Mouse (Mus musculus): ENCODE results near the gene Spindoc. TPM values are rescaled to one million over a fixed set of nuclear protein-coding genes. Genes with fewer than 3 reads are reported as not detected.
A peak's percentile ranks its signal among the peaks of the same experiment; 100 is the strongest.

Spindoc gene
- total and polyA plus RNA-seq, 3 experiments, result 13.0 to 54.1 TPM; not detected in 1

DNA sequence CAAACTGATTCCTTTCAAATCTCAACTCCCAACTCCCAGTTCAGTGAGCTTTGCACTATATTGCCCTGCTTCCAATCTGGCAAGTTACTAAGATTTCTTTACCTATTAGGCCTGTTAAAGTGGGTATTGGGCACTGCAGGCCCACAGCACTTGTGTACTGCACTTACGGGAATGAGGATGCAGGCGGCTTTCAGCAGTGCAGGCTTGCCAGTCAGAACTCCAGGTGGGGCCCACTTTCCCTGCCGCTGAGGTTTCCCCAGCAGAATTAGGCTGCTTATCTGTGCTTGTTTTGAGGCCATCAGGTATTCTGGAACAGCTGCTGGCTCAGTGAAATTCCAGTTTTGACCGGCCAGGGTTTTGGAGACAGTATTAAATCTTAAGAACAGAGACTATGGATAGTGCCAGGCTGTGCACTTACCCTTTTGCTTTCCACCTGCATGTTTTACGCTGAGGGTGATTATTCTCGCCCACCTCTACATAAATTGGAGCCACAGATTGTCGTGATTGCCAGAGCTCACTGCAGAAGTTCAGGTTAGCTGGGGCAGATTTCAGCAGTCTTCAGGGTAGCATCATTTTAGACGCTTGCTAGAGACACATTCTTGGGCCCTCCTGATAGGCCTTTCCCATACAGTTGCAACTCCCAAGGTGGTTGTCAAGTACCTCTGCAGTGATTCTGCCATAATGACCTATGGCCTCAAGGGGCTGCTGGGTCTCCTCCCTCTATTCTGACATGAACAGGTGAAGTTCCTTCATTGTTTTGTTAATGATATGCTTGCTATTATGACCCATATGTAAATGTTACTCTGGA, 42.0 kb upstream of the Spindoc start:
- peaks cover 7 to 9% of the 10 kb centered on the region in 2 experiments for H3K36me3 ChIP-seq (ENCODE audit: control insufficient read depth in 1 of 2, insufficient read depth in 2 of 2, low read length in 2 of 2)

DNA sequence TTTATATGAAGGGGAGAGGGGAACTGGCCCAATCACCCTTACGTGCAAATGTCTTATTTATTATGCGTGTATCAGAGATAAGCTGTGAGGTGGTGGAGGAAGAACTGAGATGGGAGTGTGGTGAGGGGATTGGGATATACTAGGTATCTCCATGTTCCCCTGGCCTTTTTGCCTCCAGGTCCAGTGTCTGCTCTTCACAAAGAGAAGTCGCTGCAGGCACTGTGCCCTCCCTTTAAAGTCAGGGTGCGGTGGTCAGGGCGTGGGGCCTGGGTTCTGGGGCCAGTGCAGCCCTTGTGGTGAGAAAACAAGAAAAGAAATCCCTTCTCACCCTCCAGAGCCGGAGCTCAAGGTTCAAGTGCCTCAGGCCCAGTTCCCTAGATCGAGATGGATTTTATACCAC, 41.3 kb upstream of the Spindoc start:
- peaks cover 8% of the 10 kb centered on the region for H3K79me2 ChIP-seq (ENCODE audit: control insufficient read depth, insufficient read depth, low read length, poor library complexity)
- H3K9me3 ChIP-seq (replicated peaks; ENCODE audit: insufficient read depth, low read length), result no peaks in the 10 kb centered on the region
- TF ChIP-seq RAD21 (IDR thresholded peaks at IDR 0.05; ENCODE audit: low read depth, low read length), result no peak
- TF ChIP-seq ZMIZ1 (IDR thresholded peaks at IDR 0.05; ENCODE audit: low read depth, low read length), result no peak
- no peak overlapping the region for H3K27ac ChIP-seq (ENCODE audit: control insufficient read depth, low read depth, low read length)
- no peak overlapping the region for H3K4me3 ChIP-seq (ENCODE audit: control insufficient read depth in 1 of 2, insufficient read depth in 1 of 2, low read depth in 2 of 2, low read length in 2 of 2)
- H3K9ac ChIP-seq (ENCODE audit: control insufficient read depth, low read depth, low read length, poor library complexity, severe bottlenecking), result no peak overlapping the region
- no peak for DNase-seq (ENCODE audit: low read depth, low spot score)
- peaks cover 5 to 14% of the 10 kb centered on the region in 2 experiments for H3K36me3 ChIP-seq (ENCODE audit: control insufficient read depth in 1 of 2, insufficient read depth in 2 of 2, low read length in 2 of 2)
- H3K27me3 ChIP-seq (ENCODE audit: control insufficient read depth in 1 of 2, insufficient read depth in 2 of 2, low read length in 2 of 2), result no peaks in the 10 kb centered on the region
- peaks cover 0 to 15% of the 10 kb centered on the region in 2 experiments; a peak in 3 of 4 replicates for H3K4me1 ChIP-seq (ENCODE audit: control insufficient read depth in 1 of 2, insufficient read depth in 2 of 2, low read length in 2 of 2)

More for the DNA sequence above, 42.0 kb upstream of the Spindoc start:
- DNase-seq (ENCODE audit: low read depth, low spot score), result no peak
- peaks cover 0 to 9% of the 10 kb centered on the region in 2 experiments; a peak in 3 of 4 replicates for H3K4me1 ChIP-seq (ENCODE audit: control insufficient read depth in 1 of 2, insufficient read depth in 2 of 2, low read length in 2 of 2)
- no peak overlapping the region for H3K9ac ChIP-seq (ENCODE audit: control insufficient read depth, low read depth, low read length, poor library complexity, severe bottlenecking)
- no peaks in the 10 kb centered on the region for H3K9me3 ChIP-seq (replicated peaks; ENCODE audit: insufficient read depth, low read length)
- H3K79me2 ChIP-seq (ENCODE audit: control insufficient read depth, insufficient read depth, low read length, poor library complexity), result peaks cover 3% of the 10 kb centered on the region; the same call in 1 of the 2 replicates
- no peak overlapping the region for H3K4me3 ChIP-seq (ENCODE audit: control insufficient read depth in 1 of 2, insufficient read depth in 1 of 2, low read depth in 2 of 2, low read length in 2 of 2)
- no peaks in the 10 kb centered on the region for H3K27me3 ChIP-seq (ENCODE audit: control insufficient read depth in 1 of 2, insufficient read depth in 2 of 2, low read length in 2 of 2)
- H3K27ac ChIP-seq (ENCODE audit: control insufficient read depth, low read depth, low read length), result no peak overlapping the region
- TF ChIP-seq ZMIZ1 (IDR thresholded peaks at IDR 0.05; ENCODE audit: low read depth, low read length) (0 out of 2 replicates have a peak, but pooled peaks have one; percentile 22), NELFE (IDR thresholded peaks at IDR 0.05; ENCODE audit: low read depth, low read length) (no peak)

DNA sequence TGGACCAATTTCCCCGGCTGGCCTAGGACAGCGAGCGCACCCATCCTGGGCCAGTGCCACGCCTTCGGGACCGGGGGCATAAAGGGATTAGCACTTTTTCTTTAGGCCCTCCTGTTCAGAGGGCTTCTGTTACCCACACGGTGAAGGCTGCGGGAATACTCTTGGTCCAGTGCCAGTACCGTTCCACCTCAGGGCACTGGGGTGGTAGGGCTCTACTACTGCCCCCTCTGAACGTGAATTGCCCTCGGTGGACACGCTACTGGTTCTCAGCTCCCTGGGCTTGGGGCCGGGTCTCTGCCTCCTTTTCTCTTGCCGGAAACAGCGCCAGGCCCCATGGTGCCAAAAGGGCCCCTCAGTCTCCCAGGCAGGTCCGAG, 40.8 kb upstream of the Spindoc start:
- Histone ChIP-seq H3K9ac (ENCODE audit: control insufficient read depth, low read depth, low read length, poor library complexity, severe bottlenecking) (no peak overlapping the region), H3K4me3 (ENCODE audit: control insufficient read depth in 1 of 2, insufficient read depth in 1 of 2, low read depth in 2 of 2, low read length in 2 of 2) (no peak overlapping the region), H3K36me3 (ENCODE audit: control insufficient read depth in 1 of 2, insufficient read depth in 2 of 2, low read length in 2 of 2) (peaks cover 5 to 18% of the 10 kb centered on the region in 2 experiments), H3K79me2 (ENCODE audit: control insufficient read depth, insufficient read depth, low read length, poor library complexity) (peaks cover 11% of the 10 kb centered on the region), H3K27ac (ENCODE audit: control insufficient read depth, low read depth, low read length) (no peak overlapping the region), H3K27me3 (ENCODE audit: control insufficient read depth in 1 of 2, insufficient read depth in 2 of 2, low read length in 2 of 2) (no peaks in the 10 kb centered on the region), H3K9me3 (replicated peaks; ENCODE audit: insufficient read depth, low read length) (no peaks in the 10 kb centered on the region), H3K4me1 (ENCODE audit: control insufficient read depth in 1 of 2, insufficient read depth in 2 of 2, low read length in 2 of 2) (peaks cover 4 to 20% of the 10 kb centered on the region in 2 experiments)
- TF ChIP-seq MXI1 (IDR thresholded peaks at IDR 0.05; ENCODE audit: low read depth, low read length) (no peak), TAL1 (IDR thresholded peaks at IDR 0.05; ENCODE audit: low read length) (no peak), ETS1 (IDR thresholded peaks at IDR 0.05; ENCODE audit: low read depth, low read length) (no peak), UBTF (IDR thresholded peaks at IDR 0.05; ENCODE audit: borderline replicate concordance, insufficient read depth, low read depth, low read length) (no peak), ZMIZ1 (IDR thresholded peaks at IDR 0.05; ENCODE audit: low read depth, low read length) (no peak), GATA1 (IDR thresholded peaks at IDR 0.05; ENCODE audit: low read depth, low read length) (no peak), USF1 (IDR thresholded peaks at IDR 0.05; ENCODE audit: low read depth, low read length) (no peak), HCFC1 (IDR thresholded peaks at IDR 0.05; ENCODE audit: low read depth, low read length) (no peak), NELFE (IDR thresholded peaks at IDR 0.05; ENCODE audit: low read depth, low read length) (no peak), NRF1 (IDR thresholded peaks at IDR 0.05; ENCODE audit: insufficient read depth, low read depth, low read length, poor library complexity, severe bottlenecking) (no peak), POLR2AphosphoS2 (IDR thresholded peaks at IDR 0.05; ENCODE audit: low read length) (no peak), JUND (IDR thresholded peaks at IDR 0.05; ENCODE audit: low read depth, low read length) (no peak), TCF12 (IDR thresholded peaks at IDR 0.05; ENCODE audit: low read depth, low read length) (no peak), CTCF (IDR thresholded peaks at IDR 0.05 in 2 of 3, conservative IDR thresholded peaks at IDR 0.05 in 1 of 3; ENCODE audit: control insufficient read depth in 1 of 3, insufficient read depth in 1 of 3, low read depth in 2 of 3, low read length in 3 of 3, poor library complexity in 1 of 3, severe bottlenecking in 1 of 3) (no peak), ELF1 (IDR thresholded peaks at IDR 0.05; ENCODE audit: low read depth, low read length) (no peak), MYC (IDR thresholded peaks at IDR 0.05; ENCODE audit: low read depth, low read length) (no peak), MAFK (IDR thresholded peaks at IDR 0.05; ENCODE audit: borderline replicate concordance, low read depth, low read length) (no peak), POLR2AphosphoS5 (IDR thresholded peaks at IDR 0.05; ENCODE audit: borderline replicate concordance, low read depth, low read length) (no peak), POLR2A (IDR thresholded peaks at IDR 0.05; ENCODE audit: control insufficient read depth in 1 of 2, insufficient read depth in 1 of 2, low read depth in 1 of 2, low read length in 2 of 2, poor library complexity in 1 of 2) (no peak), CHD2 (IDR thresholded peaks at IDR 0.05; ENCODE audit: low read length) (no peak)
- DNase-seq (ENCODE audit: low read depth, low spot score), result no peak
